Mouse (Mus musculus): ENCODE measurements around the gene Gfpt1. TPM values are rescaled to one million over a fixed set of nuclear protein-coding genes. Genes with fewer than 3 reads are reported as not detected.

Gene Gfpt1
- total and polyA plus RNA-seq, 2 experiments from 2014 or later, result 16.5 to 43.0 TPM

- WGBS, result 83% methylated on average over 4 of the region's 4 CpGs
- Histone ChIP-seq H3K9ac (no peak overlapping the region), H3K9me3 (ENCODE audit: low read length) (no peaks in the 10 kb centered on the region), H3K4me2 (ENCODE audit: low read depth) (no peak overlapping the region), H3K27me3 (ENCODE audit: insufficient read depth, low read length) (no peaks in the 10 kb centered on the region), H3K36me3 (ENCODE audit: insufficient read depth) (no peaks in the 10 kb centered on the region), H3K4me1 (ENCODE audit: insufficient read depth) (no peaks in the 10 kb centered on the region), H3K27ac (ENCODE audit: low read depth, low read length) (no peak overlapping the region), H3K4me3 (ENCODE audit: low read depth, low read length) (no peak overlapping the region)
- TF ChIP-seq CTCF (IDR thresholded peaks at IDR 0.05; ENCODE audit: low read depth), result no peak
- ATAC-seq, result no peak
- DNase-seq, result no peak
Observed at GRCm38 (mm10) chr6:87119975-87120374, 77.3 kb downstream of the Gfpt1 start.

GRCm38 (mm10) chr6:87120661-87121060 lies 78.0 kb downstream of the Gfpt1 start:
- Histone ChIP-seq H3K9ac (no peak overlapping the region), H3K36me3 (ENCODE audit: insufficient read depth) (no peaks in the 10 kb centered on the region), H3K9me3 (ENCODE audit: low read length) (no peaks in the 10 kb centered on the region), H3K4me3 (ENCODE audit: low read depth, low read length) (no peak overlapping the region), H3K4me2 (ENCODE audit: low read depth) (no peak overlapping the region), H3K27ac (ENCODE audit: low read depth, low read length) (no peak overlapping the region), H3K27me3 (ENCODE audit: insufficient read depth, low read length) (no peaks in the 10 kb centered on the region), H3K4me1 (ENCODE audit: insufficient read depth) (no peaks in the 10 kb centered on the region)
- ATAC-seq (no peak), DNase-seq (no peak)
- 86% methylated on average over 6 of the region's 6 CpGs for WGBS
- TF ChIP-seq CTCF (IDR thresholded peaks at IDR 0.05; ENCODE audit: low read depth), result peak; percentile 21; the same call in 1 of the 2 replicates

GRCm38 (mm10) chr6:87121961-87122360 lies 79.3 kb downstream of the Gfpt1 start:
- no peak for TF ChIP-seq CTCF (IDR thresholded peaks at IDR 0.05; ENCODE audit: low read depth)

GRCm38 (mm10) chr6:87123406-87123805 lies 80.8 kb downstream of the Gfpt1 start:
- DNase-seq (no peak), ATAC-seq (no peak)
- TF ChIP-seq CTCF (IDR thresholded peaks at IDR 0.05; ENCODE audit: low read depth), result no peak
- Histone ChIP-seq H3K9me3 (ENCODE audit: low read length) (no peaks in the 10 kb centered on the region), H3K27ac (ENCODE audit: low read depth, low read length) (no peak overlapping the region), H3K4me1 (ENCODE audit: insufficient read depth) (no peaks in the 10 kb centered on the region), H3K4me2 (ENCODE audit: low read depth) (no peak overlapping the region), H3K27me3 (ENCODE audit: insufficient read depth, low read length) (no peaks in the 10 kb centered on the region), H3K36me3 (ENCODE audit: insufficient read depth) (no peaks in the 10 kb centered on the region), H3K9ac (no peak overlapping the region), H3K4me3 (ENCODE audit: low read depth, low read length) (no peak overlapping the region)
- 92% methylated on average over 6 of the region's 6 CpGs for WGBS

More at GRCm38 (mm10) chr6:87121961-87122360, 79.3 kb downstream of the Gfpt1 start:
- H3K36me3 ChIP-seq (ENCODE audit: insufficient read depth), result no peaks in the 10 kb centered on the region
- 84% methylated on average over 7 of the region's 7 CpGs for WGBS
- no peak overlapping the region for H3K4me2 ChIP-seq (ENCODE audit: low read depth)
- no peaks in the 10 kb centered on the region for H3K4me1 ChIP-seq (ENCODE audit: insufficient read depth)
- DNase-seq (no peak), ATAC-seq (no peak)
- H3K27me3 ChIP-seq (ENCODE audit: insufficient read depth, low read length), result no peaks in the 10 kb centered on the region
- no peak overlapping the region for H3K4me3 ChIP-seq (ENCODE audit: low read depth, low read length)
- no peak overlapping the region for H3K27ac ChIP-seq (ENCODE audit: low read depth, low read length)
- H3K9me3 ChIP-seq (ENCODE audit: low read length), result no peaks in the 10 kb centered on the region
- H3K9ac ChIP-seq, result no peak overlapping the region

GRCm38 (mm10) chr6:87123973-87124372 lies 81.3 kb downstream of the Gfpt1 start:
- Histone ChIP-seq H3K4me1 (ENCODE audit: insufficient read depth) (no peaks in the 10 kb centered on the region), H3K9ac (no peak overlapping the region), H3K4me2 (ENCODE audit: low read depth) (no peak overlapping the region), H3K27me3 (ENCODE audit: insufficient read depth, low read length) (no peaks in the 10 kb centered on the region), H3K27ac (ENCODE audit: low read depth, low read length) (no peak overlapping the region), H3K4me3 (ENCODE audit: low read depth, low read length) (no peak overlapping the region), H3K9me3 (ENCODE audit: low read length) (no peaks in the 10 kb centered on the region), H3K36me3 (ENCODE audit: insufficient read depth) (no peaks in the 10 kb centered on the region)
- ATAC-seq, result no peak
- WGBS, result 78% methylated on average over 4 of the region's 4 CpGs
- TF ChIP-seq CTCF (IDR thresholded peaks at IDR 0.05; ENCODE audit: low read depth), result no peak
- no peak for DNase-seq

GRCm38 (mm10) chr6:87127049-87127753 lies 84.6 kb downstream of the Gfpt1 start:
- no peak for DNase-seq
- H3K9me3 ChIP-seq (ENCODE audit: low read length), result no peaks in the 10 kb centered on the region
- 67% methylated on average over 8 of the region's 8 CpGs for WGBS

GRCm38 (mm10) chr6:87129861-87130260 lies 87.2 kb downstream of the Gfpt1 start:
- Histone ChIP-seq H3K27me3 (ENCODE audit: insufficient read depth, low read length) (no peaks in the 10 kb centered on the region), H3K9me3 (ENCODE audit: low read length) (no peaks in the 10 kb centered on the region), H3K4me3 (ENCODE audit: low read depth, low read length) (no peak overlapping the region), H3K4me2 (ENCODE audit: low read depth) (no peak overlapping the region), H3K4me1 (ENCODE audit: insufficient read depth) (no peaks in the 10 kb centered on the region), H3K9ac (no peak overlapping the region), H3K36me3 (ENCODE audit: insufficient read depth) (no peaks in the 10 kb centered on the region), H3K27ac (ENCODE audit: low read depth, low read length) (no peak overlapping the region)
- no peak for TF ChIP-seq CTCF (IDR thresholded peaks at IDR 0.05; ENCODE audit: low read depth)
- DNase-seq, result no peak
- no peak for ATAC-seq
- 89% methylated on average over 8 of the region's 8 CpGs for WGBS

More at GRCm38 (mm10) chr6:87127049-87127753, 84.6 kb downstream of the Gfpt1 start:
- H3K36me3 ChIP-seq (ENCODE audit: insufficient read depth), result no peaks in the 10 kb centered on the region
- H3K4me2 ChIP-seq (ENCODE audit: low read depth), result no peak overlapping the region
- H3K27ac ChIP-seq (ENCODE audit: low read depth, low read length), result no peak overlapping the region
- no peak overlapping the region for H3K9ac ChIP-seq
- no peaks in the 10 kb centered on the region for H3K4me1 ChIP-seq (ENCODE audit: insufficient read depth)
- no peak for TF ChIP-seq CTCF (IDR thresholded peaks at IDR 0.05; ENCODE audit: low read depth)
- ATAC-seq, result no peak
- no peaks in the 10 kb centered on the region for H3K27me3 ChIP-seq (ENCODE audit: insufficient read depth, low read length)
- no peak overlapping the region for H3K4me3 ChIP-seq (ENCODE audit: low read depth, low read length)
